Mouse (Mus musculus): ENCODE measurements around the gene Ccl5. TPM values are rescaled to one million over a fixed set of nuclear protein-coding genes. Genes with fewer than 3 reads are reported as not detected.

Gene Ccl5
- total RNA-seq, 2 experiments from 2014 or later: 0.79 to 2.2 TPM

GRCm38 (mm10) chr11:83538705-83539314 lies 8.5 kb upstream of the Ccl5 start:
- no peak for DNase-seq

GRCm38 (mm10) chr11:83536831-83537230 lies 6.5 kb upstream of the Ccl5 start:
- DNase-seq: no peak

GRCm38 (mm10) chr11:83534609-83535423 lies 4.5 kb upstream of the Ccl5 start:
- peak; percentile 86 to 89 for DNase-seq

GRCm38 (mm10) chr11:83534143-83534542 lies 3.8 kb upstream of the Ccl5 start:
- DNase-seq: no peak

- no peak for DNase-seq
Measured at GRCm38 (mm10) chr11:83533192-83533591, 2.9 kb upstream of the Ccl5 start.

GRCm38 (mm10) chr11:83529024-83529423 lies 1.3 kb downstream of the Ccl5 start:
- peak; percentile 8 to 23 for DNase-seq

GRCm38 (mm10) chr11:83522075-83522474 lies 8.2 kb downstream of the Ccl5 start, which contains the start of gene Heatr9:
Gene Heatr9, minus strand, starts transcription at chr11:83522175.
- DNase-seq: no peak

GRCm38 (mm10) chr11:83518371-83518770 lies 11.9 kb downstream of the Ccl5 start:
- no peak for DNase-seq

- no peak for DNase-seq
Measured at GRCm38 (mm10) chr11:83517153-83517552, 13.2 kb downstream of the Ccl5 start.

GRCm38 (mm10) chr11:83509521-83509920 lies 20.8 kb downstream of the Ccl5 start:
- DNase-seq: peak; percentile 8 to 11

GRCm38 (mm10) chr11:83504308-83504707 lies 26.0 kb downstream of the Ccl5 start:
- no peak for DNase-seq

- DNase-seq: no peak
Measured at GRCm38 (mm10) chr11:83495571-83495970, 34.7 kb downstream of the Ccl5 start.

GRCm38 (mm10) chr11:83491488-83491887 lies 38.8 kb downstream of the Ccl5 start:
- DNase-seq: no peak

Other genes starting within 250 kb of the Ccl5 start
- not detected for gene Slfn14, start 243.8 kb downstream of the Ccl5 start, total RNA-seq (2021)
- 100 to 1,000 TPM; 109 to 114 TPM for gene Ap2b1, start 231.5 kb downstream of the Ccl5 start, total RNA-seq (2021)
- 10 to 100 TPM; 14.8 to 18.3 TPM for gene Pex12, start 227.9 kb downstream of the Ccl5 start, total RNA-seq (2021)
- 10 to 100 TPM; 12.0 to 13.6 TPM for gene Rasl10b, start 121.4 kb downstream of the Ccl5 start, total RNA-seq (2021)
- not detected for gene Gas2l2, start 101.1 kb downstream of the Ccl5 start, total RNA-seq (2021)
- under 1 TPM; 0.30 to 0.43 TPM for gene 1700020L24Rik, start 92.8 kb downstream of the Ccl5 start, total RNA-seq (2021)
- gene Mmp28, start 67.4 kb downstream of the Ccl5 start, total RNA-seq (2021): 10 to 100 TPM; 11.0 to 12.7 TPM
- gene Taf15, start 57.4 kb downstream of the Ccl5 start, total RNA-seq (2021): 10 to 100 TPM; 62.2 to 78.5 TPM
- not detected for gene Heatr9, start 8.3 kb downstream of the Ccl5 start, total RNA-seq (2021)
- 10 to 100 TPM in 1 of 2 experiments, 1 to 10 TPM in 1; 4.7 to 13.1 TPM for gene Ccl9, start 48.1 kb upstream of the Ccl5 start, total RNA-seq (2021)
- 10 to 100 TPM; 11.4 to 30.4 TPM for gene Ccl6, start 62.6 kb upstream of the Ccl5 start, total RNA-seq (2021)
- gene Rpl9-ps1, start 115.1 kb upstream of the Ccl5 start, total RNA-seq (2021): not detected
- not detected for gene Ccl3, start 118.8 kb upstream of the Ccl5 start, total RNA-seq (2021)
- under 1 TPM in 1 of 2 experiments, not detected in 1; 0.50 TPM for gene Ccl4, start 132.1 kb upstream of the Ccl5 start, total RNA-seq (2021)
- gene Wfdc17, start 173.5 kb upstream of the Ccl5 start, total RNA-seq (2021): 1 to 10 TPM in 1 of 2 experiments, under 1 TPM in 1; 0.59 to 2.2 TPM
- not detected for gene Wfdc18, start 178.5 kb upstream of the Ccl5 start, total RNA-seq (2021)
- gene Wfdc21, start 216.4 kb upstream of the Ccl5 start, total RNA-seq (2021): 1 to 10 TPM in 1 of 2 experiments, not detected in 1; 1.1 TPM
- gene Heatr6, start 223.2 kb upstream of the Ccl5 start, total RNA-seq (2021): 10 to 100 TPM; 11.3 to 14.6 TPM